Mouse (Mus musculus): ENCODE data around the gene Car2. TPM values are rescaled to one million over a fixed set of nuclear protein-coding genes. Genes with fewer than 3 reads are reported as not detected.

Gene Car2
- polyA plus RNA-seq (2012; rRNA removed) (12.8 and 13.9 TPM in 2 replicates), polyA plus RNA-seq (2014; fragmentation: Nextera tagmentation; extraction: Ambion mirVana) (16.0 and 20.6 TPM in 2 replicates)

DNA sequence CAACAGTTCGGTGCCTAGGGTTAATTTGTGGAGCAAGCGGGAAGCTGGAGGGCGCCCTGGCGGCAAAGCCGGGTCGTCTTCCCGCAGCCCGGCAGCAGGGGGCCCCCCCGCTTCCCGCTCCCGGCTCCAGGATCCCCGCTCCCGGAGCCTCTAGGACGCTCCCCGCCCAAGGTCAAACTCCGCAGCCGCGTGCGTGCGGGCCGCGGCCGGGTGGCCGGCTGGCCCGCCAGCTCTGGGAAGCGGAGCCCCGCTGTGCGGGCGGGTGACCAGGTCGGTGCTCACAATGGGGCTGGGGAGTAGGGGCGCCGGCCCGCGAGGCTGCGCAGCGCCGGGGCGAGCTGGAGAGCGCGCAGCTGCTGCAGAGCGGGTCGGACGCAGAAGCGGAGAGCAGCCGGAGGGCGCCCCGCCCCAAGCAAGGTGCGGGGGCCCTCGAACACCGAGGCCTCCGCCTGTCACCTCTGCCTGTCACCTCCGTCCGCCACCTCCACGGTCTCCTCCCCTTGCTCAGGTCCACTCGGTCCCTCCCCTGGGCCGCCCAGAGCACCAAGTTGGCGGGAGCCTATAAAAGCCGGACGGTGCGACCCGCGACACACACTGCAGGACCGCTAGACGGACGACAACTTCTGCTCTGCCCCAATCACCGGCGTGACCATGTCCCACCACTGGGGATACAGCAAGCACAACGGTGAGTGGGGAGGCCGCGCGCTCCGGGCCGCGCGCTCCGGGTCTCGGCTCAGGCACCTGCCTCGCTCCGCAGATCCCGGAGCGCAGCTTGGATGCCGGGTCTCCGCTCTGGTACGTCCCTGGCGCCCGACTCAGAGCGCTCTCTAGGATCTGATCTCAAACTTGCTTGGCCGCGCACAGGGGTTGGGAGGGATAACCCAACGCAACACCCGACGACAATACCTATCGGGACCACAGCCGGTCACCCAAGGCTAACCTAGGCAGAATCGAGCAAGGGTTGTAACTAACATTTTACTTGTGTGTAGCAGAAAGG lies at the start of gene Car2:
Gene Car2 (plus strand): TSS at position 172 of the 997 bp plus-strand sequence.
- no peak for TF ChIP-seq POLR2A (IDR thresholded peaks at IDR 0.05; ENCODE audit: borderline replicate concordance, extremely low read depth, insufficient read depth, insufficient read length)
- H3K4me1 ChIP-seq (ENCODE audit: control insufficient read depth, insufficient read depth, low read length) = no peaks in the 10 kb centered on the region; the same call in 1 of the 2 replicates
- DNase-seq (ENCODE audit: low spot score) = peak; percentile 62
- ATAC-seq (ENCODE audit: low FRiP score, low read depth) = peak; percentile 86
- peak within 1 kb of the TSS; percentile 71 for H3K4me3 ChIP-seq (replicated peaks; ENCODE audit: low read length)
- H3K9ac ChIP-seq (ENCODE audit: low read depth, low read length, severe bottlenecking) = peak within 1 kb of the TSS; percentile 67
- peak within 1 kb of the TSS; percentile 98 for H3K4me2 ChIP-seq (replicated peaks; ENCODE audit: low read depth, low read length, severe bottlenecking)
- H3K27ac ChIP-seq (replicated peaks; ENCODE audit: low read depth, low read length) = no peak within 1 kb of the TSS
- H3K9me3 ChIP-seq (ENCODE audit: control insufficient read depth, low read length) = no peaks in the 10 kb centered on the region
- WGBS = 2% methylated on average over 72 of the region's 95 CpGs
- H3K36me3 ChIP-seq (ENCODE audit: control insufficient read depth, insufficient read depth, low read length) = no peaks in the 10 kb centered on the region
- H3K27me3 ChIP-seq (ENCODE audit: control insufficient read depth, insufficient read depth, low read length) = peaks cover 17% of the 10 kb centered on the region

DNA sequence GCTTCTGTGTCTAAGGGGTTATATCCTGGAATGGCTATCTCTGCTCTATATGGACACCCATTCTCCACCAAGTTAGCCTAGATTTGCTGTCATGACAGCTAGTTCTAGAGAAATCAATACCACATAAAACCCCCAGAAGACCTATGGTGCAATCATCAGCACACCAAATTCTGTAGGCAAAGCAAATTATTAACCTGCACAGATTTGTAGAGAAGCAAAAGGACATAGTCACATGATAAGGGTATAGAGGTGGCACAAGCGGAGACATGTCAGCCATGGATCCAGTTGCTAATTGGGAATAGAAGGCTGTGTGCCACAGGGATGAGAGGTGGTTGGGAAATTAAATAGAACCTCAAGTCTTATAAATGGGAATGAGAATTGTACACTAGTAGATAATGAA lies 47.1 kb upstream of the Car2 start:
- no peaks in the 10 kb centered on the region for H3K4me1 ChIP-seq (ENCODE audit: control insufficient read depth, insufficient read depth, low read length)
- 82% methylated on average over 1 of the region's 1 CpGs for WGBS
- ATAC-seq (ENCODE audit: low FRiP score, low read depth) (no peak), DNase-seq (ENCODE audit: low spot score) (no peak)
- H3K4me2 ChIP-seq (replicated peaks; ENCODE audit: low read depth, low read length, severe bottlenecking) = no peak overlapping the region
- H3K4me3 ChIP-seq (replicated peaks; ENCODE audit: low read length) = no peak overlapping the region
- TF ChIP-seq POLR2A (IDR thresholded peaks at IDR 0.05; ENCODE audit: borderline replicate concordance, extremely low read depth, insufficient read depth, insufficient read length) = no peak
- H3K36me3 ChIP-seq (ENCODE audit: control insufficient read depth, insufficient read depth, low read length) = no peaks in the 10 kb centered on the region
- no peaks in the 10 kb centered on the region for H3K9me3 ChIP-seq (ENCODE audit: control insufficient read depth, low read length)
- no peak overlapping the region for H3K27ac ChIP-seq (replicated peaks; ENCODE audit: low read depth, low read length)
- H3K27me3 ChIP-seq (ENCODE audit: control insufficient read depth, insufficient read depth, low read length) = no peaks in the 10 kb centered on the region
- no peak overlapping the region for H3K9ac ChIP-seq (ENCODE audit: low read depth, low read length, severe bottlenecking)

DNA sequence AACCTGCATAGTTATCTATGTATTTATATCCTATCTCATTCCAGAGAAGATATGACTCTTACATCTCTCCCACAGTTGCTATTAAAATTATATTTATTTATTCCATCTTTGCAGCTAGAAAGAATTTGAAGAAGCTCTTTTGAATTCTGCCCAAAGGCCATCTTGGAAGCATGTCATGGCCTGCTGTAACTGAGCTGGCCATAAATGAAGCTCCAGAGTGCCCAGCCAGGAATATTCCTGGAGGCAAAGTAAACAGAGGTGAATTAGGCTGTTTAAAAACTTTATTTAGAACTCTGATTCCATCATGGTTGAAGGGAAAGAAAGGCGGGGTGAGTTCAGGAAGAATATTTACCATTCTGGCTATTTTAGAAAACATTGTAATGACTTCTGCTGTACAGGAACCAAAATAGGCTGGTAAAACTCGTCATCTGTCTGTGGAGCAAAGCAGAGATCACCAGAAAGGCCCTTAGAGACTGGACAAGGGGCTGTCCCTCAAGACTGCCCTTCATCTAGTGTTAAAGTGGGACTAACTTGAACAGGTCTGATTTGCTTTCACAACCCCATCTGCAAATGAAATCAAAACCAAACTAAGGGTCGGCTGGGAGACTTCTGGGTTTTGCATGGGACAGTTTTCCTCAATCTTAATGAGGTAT lies 46.5 kb upstream of the Car2 start:
- 74% methylated on average over 3 of the region's 3 CpGs for WGBS
- H3K4me3 ChIP-seq (replicated peaks; ENCODE audit: low read length) = no peak overlapping the region
- ATAC-seq (ENCODE audit: low FRiP score, low read depth) = no peak
- no peaks in the 10 kb centered on the region for H3K36me3 ChIP-seq (ENCODE audit: control insufficient read depth, insufficient read depth, low read length)
- H3K4me1 ChIP-seq (ENCODE audit: control insufficient read depth, insufficient read depth, low read length) = no peaks in the 10 kb centered on the region
- no peak overlapping the region for H3K27ac ChIP-seq (replicated peaks; ENCODE audit: low read depth, low read length)
- H3K9ac ChIP-seq (ENCODE audit: low read depth, low read length, severe bottlenecking) = no peak overlapping the region
- no peaks in the 10 kb centered on the region for H3K9me3 ChIP-seq (ENCODE audit: control insufficient read depth, low read length)
- no peak for DNase-seq (ENCODE audit: low spot score)
- no peaks in the 10 kb centered on the region for H3K27me3 ChIP-seq (ENCODE audit: control insufficient read depth, insufficient read depth, low read length)
- no peak overlapping the region for H3K4me2 ChIP-seq (replicated peaks; ENCODE audit: low read depth, low read length, severe bottlenecking)
- TF ChIP-seq POLR2A (IDR thresholded peaks at IDR 0.05; ENCODE audit: borderline replicate concordance, extremely low read depth, insufficient read depth, insufficient read length) = no peak

DNA sequence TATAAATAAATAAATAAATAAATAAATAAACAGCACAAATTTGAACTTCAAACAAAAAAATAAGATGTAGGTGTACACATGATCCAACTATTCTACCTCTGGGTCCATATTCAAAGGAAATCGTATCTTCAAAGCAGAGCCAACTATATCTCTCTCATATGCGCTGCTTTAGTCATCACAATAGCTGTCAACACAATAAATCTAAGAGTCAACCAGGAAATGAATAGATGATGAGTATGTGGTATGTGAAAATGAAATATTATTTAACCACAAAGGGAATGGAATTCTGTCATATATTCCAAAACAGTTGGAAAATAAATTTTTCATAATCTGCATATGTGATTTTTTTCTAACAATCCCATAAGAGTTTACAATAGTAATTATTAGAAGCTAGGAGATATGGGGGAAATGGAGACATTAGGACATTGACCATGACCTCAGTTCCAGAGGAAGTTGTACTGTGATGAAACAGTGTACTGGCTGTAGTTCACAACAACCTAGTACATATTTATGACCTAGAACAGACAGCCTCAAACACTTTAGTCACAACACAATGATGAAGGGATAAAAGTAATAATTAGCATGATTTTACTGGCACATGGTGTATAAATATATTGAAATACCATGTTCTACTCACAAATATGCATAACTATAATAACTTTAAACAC lies 37.4 kb upstream of the Car2 start:
- ATAC-seq (ENCODE audit: low FRiP score, low read depth) (no peak), DNase-seq (ENCODE audit: low spot score) (no peak)
- no peaks in the 10 kb centered on the region for H3K9me3 ChIP-seq (ENCODE audit: control insufficient read depth, low read length)
- no peak overlapping the region for H3K9ac ChIP-seq (ENCODE audit: low read depth, low read length, severe bottlenecking)
- H3K4me1 ChIP-seq (ENCODE audit: control insufficient read depth, insufficient read depth, low read length) = no peaks in the 10 kb centered on the region
- WGBS = 89% methylated on average over 2 of the region's 2 CpGs
- H3K4me2 ChIP-seq (replicated peaks; ENCODE audit: low read depth, low read length, severe bottlenecking) = no peak overlapping the region
- no peak overlapping the region for H3K27ac ChIP-seq (replicated peaks; ENCODE audit: low read depth, low read length)
- H3K36me3 ChIP-seq (ENCODE audit: control insufficient read depth, insufficient read depth, low read length) = no peaks in the 10 kb centered on the region
- H3K27me3 ChIP-seq (ENCODE audit: control insufficient read depth, insufficient read depth, low read length) = no peaks in the 10 kb centered on the region
- no peak overlapping the region for H3K4me3 ChIP-seq (replicated peaks; ENCODE audit: low read length)
- TF ChIP-seq POLR2A (IDR thresholded peaks at IDR 0.05; ENCODE audit: borderline replicate concordance, extremely low read depth, insufficient read depth, insufficient read length) = no peak

DNA sequence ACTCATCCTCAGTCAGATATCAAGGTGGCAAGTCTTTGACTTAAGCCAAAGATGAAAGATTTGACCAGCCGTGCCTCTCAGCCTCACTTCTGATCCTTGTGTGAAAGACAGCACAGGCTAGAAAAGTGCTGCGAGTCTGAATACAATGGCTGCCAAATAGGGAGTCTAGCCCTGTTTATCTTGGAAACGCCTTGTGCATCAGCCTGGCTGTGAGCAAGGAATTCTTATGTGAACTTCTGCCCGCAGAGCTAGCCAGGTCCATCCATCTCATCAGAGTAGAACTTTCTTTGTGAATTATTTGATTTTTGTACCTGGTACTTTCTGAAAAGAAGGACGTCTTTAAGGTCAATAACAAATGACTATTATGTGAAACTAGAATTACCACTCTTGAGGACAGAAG lies 32.1 kb upstream of the Car2 start:
- no peak for ATAC-seq (ENCODE audit: low FRiP score, low read depth)
- H3K4me3 ChIP-seq (replicated peaks; ENCODE audit: low read length) = no peak overlapping the region
- no peaks in the 10 kb centered on the region for H3K27me3 ChIP-seq (ENCODE audit: control insufficient read depth, insufficient read depth, low read length)
- WGBS = 78% methylated on average over 5 of the region's 5 CpGs
- H3K4me1 ChIP-seq (ENCODE audit: control insufficient read depth, insufficient read depth, low read length) = no peaks in the 10 kb centered on the region
- H3K36me3 ChIP-seq (ENCODE audit: control insufficient read depth, insufficient read depth, low read length) = no peaks in the 10 kb centered on the region
- H3K9me3 ChIP-seq (ENCODE audit: control insufficient read depth, low read length) = no peaks in the 10 kb centered on the region
- DNase-seq (ENCODE audit: low spot score) = no peak
- no peak overlapping the region for H3K9ac ChIP-seq (ENCODE audit: low read depth, low read length, severe bottlenecking)
- H3K4me2 ChIP-seq (replicated peaks; ENCODE audit: low read depth, low read length, severe bottlenecking) = no peak overlapping the region
- no peak for TF ChIP-seq POLR2A (IDR thresholded peaks at IDR 0.05; ENCODE audit: borderline replicate concordance, extremely low read depth, insufficient read depth, insufficient read length)
- no peak overlapping the region for H3K27ac ChIP-seq (replicated peaks; ENCODE audit: low read depth, low read length)

Data from limb, embryonic 14.5 days (tissue).